Mouse (Mus musculus) kidney, adult 2 months (tissue): ENCODE results near the gene H2-K1.
"Not testable (repeated sequence)": the region's sequence is repeated elsewhere in the genome, so short reads cannot be mapped to it uniquely, and the experiment has no call there.

Source experiments
- CTCF ChIP-seq: fragments of 200-500 bp; conservative IDR thresholded peaks from 2 replicates; pipeline ENCODE4 v1.5.1; 2011; ENCODE audit warnings: low read depth, mild to moderate bottlenecking, control low read depth, low read length, moderate library complexity, mixed read lengths; ENCODE audit not compliant: insufficient read depth, insufficient read length
- POLR2A ChIP-seq: fragments of 200-500 bp; IDR thresholded peaks from one replicate; pipeline ENCODE4 v1.6.1; 2011; ENCODE audit warnings: low read depth, low read length, control low read depth

DNA sequence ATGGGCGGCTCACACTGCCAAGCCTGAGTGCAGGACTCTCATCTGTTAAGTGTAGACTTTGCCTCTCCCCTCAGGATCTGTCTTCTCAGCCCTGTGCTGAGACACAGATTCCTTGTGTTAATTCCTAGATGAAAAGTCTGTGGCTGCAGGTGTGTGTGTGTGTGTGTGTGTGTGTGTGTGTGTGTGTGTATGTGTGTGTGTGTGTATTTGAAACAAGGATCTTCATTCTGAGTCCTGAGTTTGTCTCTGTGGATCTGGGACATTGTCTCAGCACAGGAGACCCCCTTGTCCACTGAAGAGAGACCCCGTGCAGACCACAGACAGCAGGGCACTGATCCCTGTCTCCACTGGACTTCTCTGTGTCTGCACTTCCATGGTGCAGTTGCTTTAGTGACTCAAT is 649 bp upstream of the H2-K1 start:
- TF ChIP-seq CTCF, POLR2A: not testable (repeated sequence)
